12 mouse cellular contexts compared by ENCODE assay signal in the genomic region with DNA sequence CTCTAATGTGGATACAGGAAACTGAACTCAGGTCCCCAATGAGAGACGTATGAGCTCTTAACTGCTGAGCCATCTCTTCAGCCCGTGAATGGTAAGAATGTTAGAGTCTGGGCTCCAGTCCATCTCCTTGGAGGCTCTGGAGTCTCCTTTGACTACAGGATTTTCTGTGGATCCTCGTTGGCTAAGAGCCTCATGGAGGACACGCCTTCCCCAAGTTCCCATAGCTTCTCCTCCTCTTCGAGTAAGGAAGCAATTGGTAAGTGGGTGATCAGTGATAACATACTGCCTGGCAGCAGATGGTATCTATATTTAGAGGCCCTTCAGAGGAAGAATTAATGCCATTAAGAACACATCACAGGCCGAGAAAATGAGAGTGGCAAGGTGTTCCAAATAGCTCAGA.
A peak's percentile ranks its signal among the peaks of the same experiment; 100 is the strongest.
DNase-seq lines count a peak whose midpoint lies in the region.
"Had no signal": no experiment of that assay in that cellular context is flagged by ENCODE, and none has a peak within 500 bp of the region (broad histone marks: within the 10 kb centered on the region; RNA-seq: fewer than 3 reads in every experiment).

No protein-coding gene starts in this region.

- peak; percentile 34 for DNase-seq in layer of hippocampus, adult 11-12 months (ENCODE audit: low spot score)
- no peak for DNase-seq in layer of hippocampus, adult 9-10 months (ENCODE audit: low spot score)
- peak; percentile 56 for DNase-seq in right cerebral cortex, adult 18-20 months
- no peak for DNase-seq in right cerebral cortex, postnatal 4 days
- DNase-seq in frontal cortex, adult 2 months (ENCODE audit: extremely low spot score in 1 of 2, low spot score in 1 of 2) = peak; percentile 38 to 68
- no peak for DNase-seq in adrenal gland, postnatal 25 days
- DNase-seq in heart, adult 8-10 months (ENCODE audit: low spot score) = no peak
- no peak for DNase-seq in yolk sac, embryonic 10.5 days (ENCODE audit: low spot score)
- DNase-seq: B cell, adult 2 months; heart, adult 18-20 months; heart, postnatal 10 days; lung, postnatal 14 days had no signal

Comparison
In these comparisons a context has a peak if more than half of its experiments do, and no peak if none do; other contexts are left out.
1. DNase-seq: peak in layer of hippocampus, adult 11-12 months (single experiment), right cerebral cortex, adult 18-20 months (single experiment) and frontal cortex, adult 2 months (2 of 2); none in layer of hippocampus, adult 9-10 months (single experiment), right cerebral cortex, postnatal 4 days (single experiment), adrenal gland, postnatal 25 days (single experiment), heart, adult 8-10 months (single experiment) and yolk sac, embryonic 10.5 days (single experiment).